Mouse (Mus musculus) limb, embryonic 14.5 days (tissue): ENCODE results near the gene BC003965. TPM values are rescaled to one million over a fixed set of nuclear protein-coding genes. Genes with fewer than 3 reads are reported as not detected.
"Not testable (repeated sequence)": the region's sequence is repeated elsewhere in the genome, so short reads cannot be mapped to it uniquely, and the experiment has no call there.

Experiments used
- ATAC-seq: fragments of 200-750 bp; cut with Nextera tagmentation; 2 replicates; pipeline ENCODE4 v1.8.0; 2017; ENCODE audit warnings: low read depth, moderate number of reproducible peaks, moderate TSS enrichment; ENCODE audit not compliant: low FRiP score
- DNase-seq: peaks from one replicate; pipeline ENCODE4 v3.0.0-alpha.2; 2015; ENCODE audit warnings: low spot score
- H3K27ac ChIP-seq: fragments of 300-500 bp; sonication (generic); replicated peaks from 2 replicates; pipeline ENCODE4 v1.5.1; 2014; ENCODE audit warnings: low read depth, mild to moderate bottlenecking, low read length, moderate library complexity, mixed read lengths
- H3K27me3 ChIP-seq: fragments of 300-500 bp; sonication (generic); 2 replicates; pipeline ENCODE4 v1.6.1; 2014; ENCODE audit warnings: low read length, mixed read lengths; ENCODE audit not compliant: control insufficient read depth, insufficient read depth
- H3K36me3 ChIP-seq: fragments of 300-500 bp; sonication (generic); 2 replicates; pipeline ENCODE4 v1.6.1; 2014; ENCODE audit warnings: mild to moderate bottlenecking, low read length, moderate library complexity, mixed read lengths; ENCODE audit not compliant: control insufficient read depth, insufficient read depth
- H3K4me1 ChIP-seq: fragments of 300-500 bp; sonication (generic); 2 replicates; pipeline ENCODE4 v1.6.1; 2014; ENCODE audit warnings: antibody characterized with exemption, low read length, mixed read lengths; ENCODE audit not compliant: control insufficient read depth, insufficient read depth
- H3K4me2 ChIP-seq: fragments of 300-500 bp; sonication (generic); replicated peaks from 2 replicates; pipeline ENCODE4 v1.6.1; 2014; ENCODE audit warnings: low read depth, mild to moderate bottlenecking, low read length, moderate library complexity; ENCODE audit not compliant: severe bottlenecking
- H3K4me3 ChIP-seq: fragments of 300-500 bp; sonication (generic); replicated peaks from 2 replicates; pipeline ENCODE4 v1.5.1; 2014; ENCODE audit warnings: low read length
- H3K9ac ChIP-seq: fragments of 300-500 bp; sonication (generic); 2 replicates; pipeline ENCODE4 v1.6.1; 2014; ENCODE audit warnings: mild to moderate bottlenecking, low read depth, low read length, moderate library complexity; ENCODE audit not compliant: severe bottlenecking
- H3K9me3 ChIP-seq: fragments of 300-500 bp; sonication (generic); 2 replicates; pipeline ENCODE4 v1.6.1; 2016; ENCODE audit warnings: low read length; ENCODE audit not compliant: control insufficient read depth
- POLR2A ChIP-seq: fragments of 200-500 bp; IDR thresholded peaks from 2 replicates; pipeline ENCODE4 v1.8.0; 2012; ENCODE audit warnings: inconsistent platforms, mild to moderate bottlenecking, moderate library complexity, borderline replicate concordance; ENCODE audit not compliant: insufficient read depth, insufficient read length; ENCODE audit errors: extremely low read depth
- WGBS: fragments of 180-500 bp; shearing (Covaris S2); extraction: QIAGEN DNeasy Blood & Tissue Kit; methylation state at CpG from one replicate; pipeline ENCODE4 v1.1.7; 2014; 5-methylcytosine and 5-hydroxymethylcytosine counted together
- polyA plus RNA-seq, 2 experiments: library from polyadenylated mRNA; depleted of rRNA in 1 of 2; stranded (reverse) in 1 of 2; unstranded in 1 of 2; fragments of >200 nt; fragmentation: Nextera tagmentation in 1 of 2; extraction: Ambion mirVana in 1 of 2; gene quantifications; 2 replicates each; pipeline versions ENCODE4 v1.2.1 to v1.2.3; 2012 to 2014

Gene BC003965
- polyA plus RNA-seq, 2 experiments, result 27.1 to 28.6 TPM

DNA sequence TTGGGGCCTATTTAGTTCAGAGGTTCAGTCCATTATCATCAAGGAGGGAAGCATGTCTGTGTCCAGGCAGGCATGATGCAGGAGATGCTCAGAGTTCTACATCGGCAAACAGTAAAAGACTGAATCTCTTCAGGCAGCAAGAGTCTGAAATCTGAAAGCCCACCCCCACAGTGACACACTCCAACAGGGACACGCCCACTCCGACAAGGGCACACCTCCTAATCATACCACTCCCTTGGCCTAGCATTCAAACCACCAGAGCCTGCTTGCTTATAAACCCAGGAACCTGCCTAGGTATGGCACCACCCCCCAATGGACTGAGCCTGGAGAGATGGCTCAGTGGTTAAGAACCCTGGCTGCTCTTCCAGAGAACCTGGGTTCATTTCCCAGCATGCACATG lies 31.1 kb downstream of the BC003965 start:
- 95% methylated on average over 3 of the region's 3 CpGs for WGBS
- Histone ChIP-seq H3K4me3 (no peak overlapping the region), H3K4me1 (no peaks in the 10 kb centered on the region), H3K36me3 (peaks cover 81% of the 10 kb centered on the region), H3K9ac (no peak overlapping the region), H3K9me3 (no peaks in the 10 kb centered on the region), H3K4me2 (no peak overlapping the region), H3K27ac (no peak overlapping the region), H3K27me3 (no peaks in the 10 kb centered on the region)
- ATAC-seq (no peak), DNase-seq (no peak)
- no peak for TF ChIP-seq POLR2A

DNA sequence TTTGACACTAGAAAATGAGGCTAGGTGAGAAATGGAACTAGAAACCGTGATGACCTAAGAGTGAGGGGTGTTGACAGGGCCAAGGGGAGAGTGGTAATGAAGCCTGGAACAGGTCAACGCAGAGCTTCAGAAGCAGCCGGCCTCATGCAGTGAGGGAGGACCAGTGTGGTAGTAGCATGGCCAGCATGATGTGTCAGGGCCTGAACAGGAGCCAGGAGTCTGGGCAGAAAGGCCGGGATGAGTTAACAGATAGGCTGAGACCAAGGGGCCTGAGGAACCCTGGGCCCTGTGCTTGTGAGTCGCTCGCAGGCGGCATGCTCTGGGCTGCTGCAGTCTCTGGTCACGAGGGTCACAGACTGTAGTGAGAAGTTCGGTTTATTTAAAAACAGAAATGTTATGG lies 34.6 kb downstream of the BC003965 start:
- no peaks in the 10 kb centered on the region for H3K27me3 ChIP-seq
- H3K27ac ChIP-seq, result no peak overlapping the region
- no peak overlapping the region for H3K4me2 ChIP-seq
- no peak for TF ChIP-seq POLR2A
- no peak overlapping the region for H3K4me3 ChIP-seq
- H3K9me3 ChIP-seq, result no peaks in the 10 kb centered on the region
- ATAC-seq (no peak), DNase-seq (no peak)
- H3K4me1 ChIP-seq, result peaks cover 9% of the 10 kb centered on the region; the same call in 1 of the 2 replicates
- no peak overlapping the region for H3K9ac ChIP-seq
- peaks cover 54% of the 10 kb centered on the region for H3K36me3 ChIP-seq
- 87% methylated on average over 9 of the region's 9 CpGs for WGBS

DNA sequence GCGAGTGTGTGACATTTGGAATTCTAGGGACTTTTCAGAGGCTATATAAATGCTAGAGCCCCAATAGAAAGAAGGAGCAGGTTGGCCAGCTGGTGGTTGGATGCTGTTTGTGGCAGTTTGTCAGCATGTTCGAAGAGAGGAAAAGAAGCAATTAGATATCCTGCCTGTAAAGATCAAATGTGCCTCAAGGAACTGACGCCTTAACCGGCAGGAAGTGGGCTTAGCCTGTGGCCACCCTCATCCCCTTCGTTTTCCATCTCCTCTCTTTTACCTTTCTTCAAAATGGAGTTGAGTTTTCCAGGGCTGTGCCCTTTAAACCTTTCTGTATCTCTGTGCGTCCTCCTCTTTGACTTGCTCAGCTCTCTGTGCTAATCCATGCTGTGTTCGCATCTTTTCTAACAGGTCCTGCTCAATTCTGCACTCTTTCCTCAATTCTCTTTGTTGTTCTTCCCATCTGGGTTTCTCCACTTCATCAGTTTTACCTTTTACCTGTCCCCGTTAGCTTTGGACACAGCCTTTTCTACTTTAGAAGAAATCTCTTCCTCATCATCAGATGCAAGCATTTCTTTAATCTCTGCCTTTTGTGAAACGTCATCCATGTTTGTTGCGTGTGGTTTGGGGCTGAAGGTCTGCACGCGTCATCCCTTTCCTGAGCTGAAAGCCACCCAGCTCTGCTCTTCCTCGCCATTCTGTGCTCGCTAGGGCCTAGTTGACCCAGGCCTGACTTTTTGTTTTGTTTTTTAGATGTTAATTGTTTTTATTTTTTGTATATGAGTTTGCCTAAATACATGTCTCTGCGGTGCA lies 35.3 kb downstream of the BC003965 start:
- no peak overlapping the region for H3K4me3 ChIP-seq
- TF ChIP-seq POLR2A, result no peak
- H3K9ac ChIP-seq, result no peak overlapping the region
- H3K36me3 ChIP-seq, result peaks cover 47% of the 10 kb centered on the region
- H3K27me3 ChIP-seq, result no peaks in the 10 kb centered on the region
- WGBS, result 88% methylated on average over 15 of the region's 15 CpGs
- H3K4me1 ChIP-seq, result peaks cover 9% of the 10 kb centered on the region; the same call in 1 of the 2 replicates
- DNase-seq (no peak), ATAC-seq (no peak)
- H3K27ac ChIP-seq, result no peak overlapping the region
- H3K4me2 ChIP-seq, result no peak overlapping the region
- no peaks in the 10 kb centered on the region for H3K9me3 ChIP-seq

DNA sequence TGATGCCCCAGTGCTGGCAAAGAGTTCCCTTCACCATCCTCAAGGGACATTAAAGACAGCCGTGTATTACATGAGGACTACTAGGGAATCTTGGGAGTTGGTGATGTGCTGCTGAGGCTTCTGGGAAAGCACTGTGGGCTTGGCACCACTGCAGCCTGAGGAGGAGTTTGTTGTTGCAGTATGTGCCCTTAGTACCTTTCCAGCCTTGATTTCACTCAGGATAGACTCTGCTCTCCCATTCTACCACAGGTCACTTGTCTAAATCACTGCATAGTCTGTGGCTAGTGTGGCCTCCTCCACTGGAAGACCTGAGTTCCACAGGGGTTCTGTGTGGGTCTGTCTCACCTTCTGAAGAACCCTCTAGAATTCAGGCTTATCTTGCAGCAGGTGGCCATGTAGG lies 36.4 kb downstream of the BC003965 start:
- Histone ChIP-seq H3K9me3 (no peaks in the 10 kb centered on the region), H3K9ac (no peak overlapping the region), H3K27me3 (no peaks in the 10 kb centered on the region), H3K4me2 (no peak overlapping the region), H3K27ac (no peak overlapping the region), H3K36me3 (peaks cover 39% of the 10 kb centered on the region), H3K4me1 (peaks cover 9% of the 10 kb centered on the region; the same call in 1 of the 2 replicates), H3K4me3 (no peak overlapping the region)
- ATAC-seq, result no peak
- 74% methylated on average over 1 of the region's 1 CpGs for WGBS
- no peak for TF ChIP-seq POLR2A
- no peak for DNase-seq

DNA sequence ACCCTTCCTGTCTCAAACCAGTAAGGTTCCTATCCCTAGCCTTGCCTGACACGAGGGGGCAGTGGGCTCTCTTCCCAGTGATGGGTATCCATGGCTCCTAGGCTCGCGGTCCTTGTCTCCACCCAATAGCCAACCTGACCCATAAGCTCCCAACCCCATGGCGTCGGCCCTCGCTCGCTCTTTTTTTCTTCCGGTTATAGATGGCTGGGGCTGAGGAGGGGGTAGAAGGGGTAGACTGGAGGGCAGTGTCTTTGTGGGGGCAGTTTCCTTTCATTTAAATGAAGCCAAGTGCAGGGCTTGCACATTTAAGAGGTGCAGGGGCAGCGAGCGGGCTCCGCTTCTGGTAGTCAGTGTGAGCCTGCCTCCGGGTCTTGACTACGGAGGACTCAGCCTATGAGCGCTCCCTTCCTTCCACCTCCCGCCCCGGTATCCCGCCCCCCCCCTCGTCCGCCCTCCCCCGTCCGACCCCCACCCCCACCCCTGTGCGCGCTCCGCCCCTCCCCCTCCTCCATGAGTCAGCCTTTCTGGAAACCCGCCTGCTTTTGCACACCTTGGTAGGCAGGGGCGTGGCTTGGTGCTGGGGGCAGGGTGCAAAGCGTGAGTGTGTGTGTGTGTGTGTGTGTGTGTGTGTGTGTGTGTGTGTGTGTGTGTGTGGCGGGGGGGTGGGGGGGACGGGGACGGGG lies 37.6 kb downstream of the BC003965 start:
- 2% methylated on average over 15 of the region's 30 CpGs for WGBS

DNA sequence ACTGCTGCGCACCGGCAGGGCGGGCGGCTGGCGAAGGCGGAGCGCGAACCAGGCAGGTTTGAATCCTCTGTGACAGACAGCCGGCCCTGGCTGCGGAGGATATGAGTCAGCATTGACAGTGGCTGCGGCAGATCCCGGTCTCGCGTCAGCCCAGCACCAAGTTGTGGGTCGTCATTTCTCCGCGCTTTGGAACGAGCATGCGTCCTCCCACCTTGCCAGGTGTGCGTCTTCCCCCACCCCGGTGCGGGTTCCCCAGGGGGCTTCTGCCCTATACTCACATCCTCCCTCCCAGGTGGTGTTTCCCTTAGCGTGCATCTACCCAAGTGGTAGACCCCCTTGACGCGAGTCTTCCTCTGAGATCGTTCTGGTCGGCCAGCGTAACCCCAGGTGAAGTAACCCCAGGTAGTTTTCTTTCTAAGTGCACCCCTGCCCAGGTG lies 38.2 kb downstream of the BC003965 start:
- 13% methylated on average over 14 of the region's 28 CpGs for WGBS
- H3K27me3 ChIP-seq, H3K4me1 ChIP-seq, H3K27ac ChIP-seq, H3K9ac ChIP-seq, H3K9me3 ChIP-seq, DNase-seq: not testable (repeated sequence)
- peak overlapping the region; percentile 39; the same call in 1 of the 2 replicates for H3K4me3 ChIP-seq
- peak; percentile 79 for ATAC-seq
- H3K36me3 ChIP-seq, result peaks cover 38% of the 10 kb centered on the region
- H3K4me2 ChIP-seq, result peak overlapping the region; percentile 74

More for the DNA sequence above, 37.6 kb downstream of the BC003965 start:
- Histone ChIP-seq H3K27ac (no peak overlapping the region), H3K36me3 (peaks cover 36% of the 10 kb centered on the region), H3K9me3 (no peaks in the 10 kb centered on the region), H3K4me2 (peak overlapping the region; percentile 74), H3K4me3 (peak overlapping the region; percentile 39), H3K27me3 (no peaks in the 10 kb centered on the region), H3K4me1 (peaks cover 9% of the 10 kb centered on the region; the same call in 1 of the 2 replicates), H3K9ac (peak overlapping the region; percentile 46)
- DNase-seq (peak; percentile 35), ATAC-seq (peak; percentile 83)
- TF ChIP-seq POLR2A, result no peak
